Mouse (Mus musculus): ENCODE results near the gene Traf7.

GRCm38 (mm10) chr17:24490399-24490798 is 37.3 kb downstream of the Traf7 start:
- TF ChIP-seq POLR2A (IDR thresholded peaks at IDR 0.05; ENCODE audit: low read depth, low read length), result no peak
- TF ChIP-seq CTCF (IDR thresholded peaks at IDR 0.05; ENCODE audit: extremely low read depth, insufficient read length, insufficient replicate concordance, low read depth, low read length), result no peak
